In the genomic region with DNA sequence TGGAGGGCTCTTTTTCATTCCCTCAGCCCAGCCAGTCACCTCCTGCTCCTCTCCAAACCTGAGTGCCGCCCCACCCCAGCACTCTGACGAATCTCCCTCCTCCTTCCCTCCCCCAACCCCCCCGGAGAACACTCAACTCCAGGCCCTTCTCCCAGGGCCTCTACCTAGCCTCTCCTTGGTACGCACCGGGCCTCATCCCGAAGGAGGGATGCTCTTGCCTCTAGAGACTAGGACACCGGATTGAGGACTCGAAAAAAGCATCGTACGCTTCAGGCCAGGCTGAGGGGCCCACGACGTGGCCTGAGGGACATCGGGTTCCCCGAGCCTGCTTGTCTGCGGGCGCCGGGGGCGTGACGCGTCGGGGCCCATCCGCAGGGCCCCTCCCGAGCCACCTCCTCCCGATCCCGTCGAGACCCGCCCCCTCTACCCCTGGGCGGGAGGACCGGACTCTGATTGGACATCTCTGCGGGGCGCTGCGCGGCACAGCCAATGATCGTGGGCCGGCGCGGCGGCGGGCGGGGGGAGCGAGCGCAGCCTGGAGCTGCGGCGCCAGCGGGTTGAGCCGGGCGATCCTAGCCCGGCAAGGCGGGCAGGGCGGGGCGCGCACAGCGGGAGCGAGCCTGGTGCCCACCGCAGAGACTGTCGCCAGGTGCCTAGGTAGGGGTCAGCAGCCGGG, we compare ENCODE assay signal across 8 mouse cellular contexts. TPM values are rescaled to one million over a fixed set of nuclear protein-coding genes. Genes with fewer than 3 reads are reported as not detected.
A peak's percentile ranks its signal among the peaks of the same experiment; 100 is the strongest.
DNase-seq lines count a peak whose midpoint lies in the region; ATAC-seq and TF ChIP-seq lines count a peak whose summit lies in the region.

A gene (plus strand): TSS at position 538 of the 676 bp plus-strand sequence.

- peak; percentile 85 to 93 for DNase-seq in cerebellum, postnatal 4 days (ENCODE audit: low spot score in 2 of 2)
- DNase-seq in gastrocnemius, adult 8-10 months (ENCODE audit: low spot score in 2 of 2): peak; percentile 86 to 87
- peak; percentile 41 for DNase-seq in hindlimb bud, embryonic 11.5 days (ENCODE audit: extremely low spot score, low read depth, low spot score)
- peak; percentile 95 to 96 for DNase-seq in left cerebral cortex, adult 2 months (ENCODE audit: extremely low spot score in 1 of 2, low spot score in 2 of 2)
- DNase-seq in right cerebral cortex, adult 18-20 months: peak; percentile 97
- DNase-seq in urinary bladder, adult 2 months (ENCODE audit: low spot score): peak; percentile 87

- intact Hi-C loops in left cerebral cortex, adult 2 months (cut with DNase I): loop anchor here (1.0 to 2.0 kb wide), 2 partner anchors 29 to 452 kb away; a partner anchor contains a TSS

- peak within 1 kb of the TSS; percentile 94 for H3K4me3 ChIP-seq in left cerebral cortex, adult 2 months

- no peak for TF ChIP-seq CTCF in left cerebral cortex, adult 2 months (IDR thresholded peaks at IDR 0.05)

- peak; percentile 87 for ATAC-seq in activated CD4-positive, CD25-positive, alpha-beta regulatory T cell, adult 4 months
- ATAC-seq in megakaryocyte, adult 5-6 weeks (ENCODE audit: poor library complexity, severe bottlenecking): peak; percentile 97

- H3K27ac ChIP-seq in left cerebral cortex, adult 2 months: peak within 1 kb of the TSS; percentile 96

RNA-seq across cellular contexts. Expression of the gene that starts here (rescaled TPM):
- polyA plus RNA-seq in activated CD4-positive, CD25-positive, alpha-beta regulatory T cell, adult 4 months (2017; shearing (Covaris generic)): 1 to 10 TPM; 2.4 to 2.6 TPM
- under 1 TPM; 0.22 to 0.32 (median 0.28) TPM for total RNA-seq in gastrocnemius, adult 8-10 months (2022)
- 100 to 1,000 TPM; 118 to 126 TPM for total RNA-seq in left cerebral cortex, adult 2 months (2021)
- total RNA-seq in megakaryocyte, adult 5-6 weeks (2015): 0.23 and 0.51 TPM in 2 replicates
- total RNA-seq in megakaryocyte, adult 5-6 weeks (2017): 0.94 and 1.2 TPM in 2 replicates
- 69.6 and 83.9 TPM in 2 replicates for polyA plus RNA-seq in urinary bladder, adult 2 months (2012; rRNA removed)

Comparison
In these comparisons a context has a peak if more than half of its experiments do, and no peak if none do; other contexts are left out.
1. Peak in every context shown above with its lines: DNase-seq, ATAC-seq, H3K4me3 ChIP-seq and H3K27ac ChIP-seq.
2. RNA of the gene that starts here (total RNA-seq): 118 to 126 TPM in left cerebral cortex, adult 2 months; 0.23 to 1.2 TPM in megakaryocyte, adult 5-6 weeks and 0.22 to 0.32 TPM in gastrocnemius, adult 8-10 months; every median in the first group is over 10 times any median in the second.
3. RNA of the gene that starts here (polyA plus RNA-seq): 69.6 to 83.9 TPM in urinary bladder, adult 2 months; 2.4 to 2.6 TPM in activated CD4-positive, CD25-positive, alpha-beta regulatory T cell, adult 4 months; every median in the first group is over 10 times any median in the second.
4. Peak in DNase-seq in gastrocnemius, adult 8-10 months; RNA of the gene not detected or under 1 TPM.
5. DNase-seq: peak in every context shown above with its lines; median percentile 97 in right cerebral cortex, adult 18-20 months; 96 in left cerebral cortex, adult 2 months; 89 in cerebellum, postnatal 4 days; 87 in urinary bladder, adult 2 months; 86 in gastrocnemius, adult 8-10 months; 41 in hindlimb bud, embryonic 11.5 days.